Mouse (Mus musculus): ENCODE measurements at regions not wholly inside any gene's neighbourhood (a gene's known extent, or its start where the extent isn't known, plus 50 kb on each side); places are given as distances from the start of the nearest gene placed in this dataset.
"Not testable (repeated sequence)": the region's sequence is repeated elsewhere in the genome, so short reads cannot be mapped to it uniquely, and the experiment has no call there.

GRCm38 (mm10) chr16:29896393-29896792 is 167.8 kb upstream of the Hes1 start:
- intact Hi-C loops (cut with DNase I) = no loop called here
- no peak for DNase-seq

GRCm38 (mm10) chr16:29903510-29903909 is 160.7 kb upstream of the Hes1 start:
- intact Hi-C loops (cut with DNase I) = no loop called here
- DNase-seq = no peak

GRCm38 (mm10) chr16:29904183-29904775 is 159.9 kb upstream of the Hes1 start:
- intact Hi-C loops (cut with DNase I) = no loop called here
- no peak for DNase-seq

GRCm38 (mm10) chr16:29907331-29907730 is 156.9 kb upstream of the Hes1 start:
- intact Hi-C loops (cut with DNase I) = no loop called here

GRCm38 (mm10) chr16:29908031-29908430 is 156.2 kb upstream of the Hes1 start:
- intact Hi-C loops (cut with DNase I) = no loop called here

More at GRCm38 (mm10) chr16:29907331-29907730, 156.9 kb upstream of the Hes1 start:
- no peak for DNase-seq

GRCm38 (mm10) chr16:29909923-29910465 is 154.2 kb upstream of the Hes1 start:
- intact Hi-C loops (cut with DNase I) = no loop called here
- no peak for DNase-seq

More at GRCm38 (mm10) chr16:29908031-29908430, 156.2 kb upstream of the Hes1 start:
- no peak for DNase-seq

- intact Hi-C loops (cut with DNase I) = no loop called here
- DNase-seq = no peak
These were observed 153.0 kb upstream of the Hes1 start for GRCm38 (mm10) chr16:29911164-29911571.

- no peak for DNase-seq
- intact Hi-C loops (cut with DNase I) = loop anchor here (2.0 kb wide), 2 partner anchors 27 to 31 kb away; no protein-coding TSS in a partner anchor
These were observed 150.7 kb upstream of the Hes1 start for GRCm38 (mm10) chr16:29913357-29914010.

GRCm38 (mm10) chr16:29915346-29915745 is 148.8 kb upstream of the Hes1 start:
- intact Hi-C loops (cut with DNase I) = loop anchor here (2.0 kb wide), 2 partner anchors 25 to 33 kb away; no protein-coding TSS in a partner anchor
- peak; percentile 84 to 88 for DNase-seq

- intact Hi-C loops (cut with DNase I) = no loop called here
- no peak for DNase-seq
These were observed 146.2 kb upstream of the Hes1 start for GRCm38 (mm10) chr16:29917989-29918388.

- intact Hi-C loops (cut with DNase I) = no loop called here
- DNase-seq = no peak
These were observed 145.8 kb upstream of the Hes1 start for GRCm38 (mm10) chr16:29918396-29918795.

GRCm38 (mm10) chr16:29920940-29921339 is 143.2 kb upstream of the Hes1 start:
- intact Hi-C loops (cut with DNase I) = no loop called here

GRCm38 (mm10) chr16:29921385-29921784 is 142.8 kb upstream of the Hes1 start:
- intact Hi-C loops (cut with DNase I) = no loop called here
- DNase-seq = no peak

More at GRCm38 (mm10) chr16:29920940-29921339, 143.2 kb upstream of the Hes1 start:
- DNase-seq = no peak

- DNase-seq; intact Hi-C loops (cut with DNase I): not testable (repeated sequence)
These were observed 136.9 kb upstream of the Hes1 start for GRCm38 (mm10) chr16:29927276-29927675.

GRCm38 (mm10) chr16:29928291-29928690 is 135.9 kb upstream of the Hes1 start:
- no peak for DNase-seq
- intact Hi-C loops (cut with DNase I) = no loop called here

- intact Hi-C loops (cut with DNase I) = no loop called here
- DNase-seq = no peak
These were observed 132.3 kb upstream of the Hes1 start for GRCm38 (mm10) chr16:29931746-29932351.

- DNase-seq = no peak
- intact Hi-C loops (cut with DNase I) = loop anchor here (5.0 kb wide), 1 partner anchor 92 kb away; no protein-coding TSS in a partner anchor
These were observed 129.5 kb upstream of the Hes1 start for GRCm38 (mm10) chr16:29934649-29935048.

GRCm38 (mm10) chr16:29938700-29939099 is 125.5 kb upstream of the Hes1 start:
- intact Hi-C loops (cut with DNase I) = loop anchor here (5.0 kb wide), 1 partner anchor 96 kb away; no protein-coding TSS in a partner anchor
- no peak for DNase-seq

- intact Hi-C loops (cut with DNase I) = loop anchor here (5.0 kb wide), 1 partner anchor 97 kb away; no protein-coding TSS in a partner anchor
- DNase-seq = peak in 1 of 2 experiments; percentile 14
These were observed 124.8 kb upstream of the Hes1 start for GRCm38 (mm10) chr16:29939331-29939850.

- intact Hi-C loops (cut with DNase I) = loop anchor here (2.0 to 5.0 kb wide), 2 partner anchors 25 to 98 kb away; no protein-coding TSS in a partner anchor
- DNase-seq = peak in 1 of 2 experiments; percentile 30
These were observed 124.1 kb upstream of the Hes1 start for GRCm38 (mm10) chr16:29939869-29940707.

Measured in heart, postnatal 36 days (tissue).